Mouse (Mus musculus) megakaryocyte, embryonic 14.5 days (primary cell): ENCODE measurements around the gene Mark2.

Experiments used
- FLI1 ChIP-seq: IDR thresholded peaks from 2 replicates; pipeline ENCODE4 v1.6.1; 2012; ENCODE audit warnings: low read length, inconsistent platforms, mixed read lengths
- GATA1 ChIP-seq: IDR thresholded peaks from 3 replicates; pipeline ENCODE4 v1.6.1; 2012; ENCODE audit warnings: mixed read lengths, low read length, inconsistent platforms, borderline replicate concordance

- TF ChIP-seq FLI1 (no peak), GATA1 (no peak)
Measured at GRCm38 (mm10) chr19:7289767-7290166, 51.9 kb downstream of the Mark2 start.
